Mouse (Mus musculus) retina, embryonic 14.5 days (tissue): ENCODE data around the gene Lmcd1.
"Not testable (repeated sequence)": the region's sequence is repeated elsewhere in the genome, so short reads cannot be mapped to it uniquely, and the experiment has no call there.

ENCODE experiments used
- DNase-seq: peaks from one replicate; pipeline ENCODE4 v3.0.0-alpha.2; 2015; ENCODE audit warnings: low spot score

Gene Lmcd1

GRCm38 (mm10) chr6:112273501-112274205, at the start of gene Lmcd1:
Gene Lmcd1 (plus strand): TSS chr6:112273758.
- peak; percentile 81 for DNase-seq

GRCm38 (mm10) chr6:112223877-112224632, 49.5 kb upstream of the Lmcd1 start:
- DNase-seq: no peak

GRCm38 (mm10) chr6:112236775-112237174, 36.8 kb upstream of the Lmcd1 start:
- DNase-seq: no peak

- no peak for DNase-seq
These were observed 31.3 kb upstream of the Lmcd1 start for GRCm38 (mm10) chr6:112242216-112242615.

- DNase-seq: no peak
These were observed 27.9 kb upstream of the Lmcd1 start for GRCm38 (mm10) chr6:112245639-112246038.

- DNase-seq: no peak
These were observed 26.9 kb upstream of the Lmcd1 start for GRCm38 (mm10) chr6:112246636-112247035.

- not testable (repeated sequence) for DNase-seq
These were observed 19.6 kb upstream of the Lmcd1 start for GRCm38 (mm10) chr6:112253943-112254342.

- DNase-seq: no peak
These were observed 18.6 kb upstream of the Lmcd1 start for GRCm38 (mm10) chr6:112254967-112255366.

GRCm38 (mm10) chr6:112255388-112256225, 18.0 kb upstream of the Lmcd1 start:
- DNase-seq: no peak

GRCm38 (mm10) chr6:112256599-112256998, 17.0 kb upstream of the Lmcd1 start:
- no peak for DNase-seq

GRCm38 (mm10) chr6:112261089-112261488, 12.5 kb upstream of the Lmcd1 start:
- DNase-seq: no peak

GRCm38 (mm10) chr6:112264321-112264720, 9.2 kb upstream of the Lmcd1 start:
- no peak for DNase-seq

- no peak for DNase-seq
These were observed 6.9 kb upstream of the Lmcd1 start for GRCm38 (mm10) chr6:112266631-112267030.

- DNase-seq: no peak
These were observed 5.7 kb upstream of the Lmcd1 start for GRCm38 (mm10) chr6:112267661-112268357.

GRCm38 (mm10) chr6:112274261-112275055, 900 bp downstream of the Lmcd1 start:
- DNase-seq: peak; percentile 20

- DNase-seq: no peak
These were observed 2.2 kb downstream of the Lmcd1 start for GRCm38 (mm10) chr6:112275731-112276245.

GRCm38 (mm10) chr6:112278805-112279204, 5.2 kb downstream of the Lmcd1 start:
- no peak for DNase-seq

- no peak for DNase-seq
These were observed 6.6 kb downstream of the Lmcd1 start for GRCm38 (mm10) chr6:112280161-112280560.

- DNase-seq: no peak
These were observed 7.4 kb downstream of the Lmcd1 start for GRCm38 (mm10) chr6:112280945-112281344.

- DNase-seq: no peak
These were observed 8.4 kb downstream of the Lmcd1 start for GRCm38 (mm10) chr6:112281935-112282334.

GRCm38 (mm10) chr6:112284087-112284486, 10.5 kb downstream of the Lmcd1 start:
- DNase-seq: no peak
